In genomic region chr7:100905037-100905436, GRCm38 (mm10) we compare ENCODE assay signal across 15 mouse cellular contexts. TPM values are rescaled to one million over a fixed set of nuclear protein-coding genes. Genes with fewer than 3 reads are reported as not detected.
"Had no signal": no experiment of that assay in that cellular context is flagged by ENCODE, and none has a peak within 500 bp of the region (broad histone marks: within the 10 kb centered on the region; RNA-seq: fewer than 3 reads in every experiment).

No protein-coding gene starts in this region.

- H3K9me3 ChIP-seq: limb, embryonic 15.5 days; liver, embryonic 12.5 days; midbrain, embryonic 13.5 days had no signal

- ATAC-seq: intestine, embryonic 16.5 days; liver, embryonic 12.5 days; midbrain, embryonic 13.5 days had no signal

- H3K9ac ChIP-seq: limb, embryonic 15.5 days; liver, embryonic 12.5 days; midbrain, embryonic 13.5 days had no signal

- DNase-seq: kidney, adult 2 months; kidney, postnatal 36 days; layer of hippocampus, adult 9-11 months; layer of hippocampus, postnatal 36 days; retina, postnatal 1 day; right cerebral cortex, postnatal 4 days; spleen, adult 18-20 months; thymus, adult 18-20 months; thymus, postnatal 14 days had no signal

- H3K4me2 ChIP-seq: limb, embryonic 15.5 days; liver, embryonic 12.5 days; midbrain, embryonic 13.5 days had no signal

- H3K4me3 ChIP-seq: limb, embryonic 15.5 days; liver, embryonic 12.5 days; midbrain, embryonic 13.5 days had no signal

- H3K27me3 ChIP-seq: limb, embryonic 15.5 days; midbrain, embryonic 13.5 days had no signal

- H3K36me3 ChIP-seq: liver, embryonic 12.5 days; midbrain, embryonic 13.5 days had no signal

- H3K27ac ChIP-seq: kidney, postnatal 0 days; limb, embryonic 15.5 days; liver, embryonic 12.5 days; midbrain, embryonic 13.5 days had no signal

RNA-seq across cellular contexts. Expression of gene Arhgef17, which starts 26.9 kb away (rescaled TPM):
- total RNA-seq: neutrophil, adult 5-6 weeks had no signal
